Mouse (Mus musculus): ENCODE results near the gene Rpl10. TPM values are rescaled to one million over a fixed set of nuclear protein-coding genes. Genes with fewer than 3 reads are reported as not detected.

The Rpl10 gene
- polyA plus RNA-seq (2012; rRNA removed), result 1,738 and 1,782 TPM in 2 replicates

GRCm38 (mm10) chrX:74270062-74270901, at the start of gene Rpl10:
Gene Rpl10 (plus strand): TSS chrX:74270812.

GRCm38 (mm10) chrX:74249615-74250014, 21.0 kb upstream of the Rpl10 start, which contains the start of gene Flna:
Gene Flna (minus strand): TSS chrX:74249820.

GRCm38 (mm10) chrX:74254153-74254887, 16.3 kb upstream of the Rpl10 start, which contains the start of gene Emd:
Gene Emd (plus strand): TSS chrX:74254687.

GRCm38 (mm10) chrX:74281732-74282394, 11.3 kb downstream of the Rpl10 start, which contains the start of the genes Taz and Dnase1l1:
Gene Taz (plus strand): TSS chrX:74281912.
Gene Dnase1l1 (minus strand): TSS chrX:74282337.

GRCm38 (mm10) chrX:74296538-74297448, 26.2 kb downstream of the Rpl10 start, which contains the start of gene Atp6ap1:
Gene Atp6ap1 (plus strand): TSS chrX:74297097.

GRCm38 (mm10) chrX:74304867-74305700, 34.5 kb downstream of the Rpl10 start, which contains the start of gene Gdi1:
Gene Gdi1 (plus strand): TSS chrX:74304998.

GRCm38 (mm10) chrX:74312540-74313464, 42.2 kb downstream of the Rpl10 start, which contains the start of gene Fam50a:
Gene Fam50a (plus strand): TSS chrX:74313033.

Other genes with a start within 250 kb of the Rpl10 start
- 64.0 and 65.2 TPM in 2 replicates for gene Irak1, start 246.9 kb upstream of the Rpl10 start, polyA plus RNA-seq (2012; rRNA removed)
- 0.06 TPM in 1 of 2 replicates, not detected in the other for gene Opn1mw, start 143.3 kb upstream of the Rpl10 start, polyA plus RNA-seq (2012; rRNA removed)
- gene Mecp2, start 135.4 kb upstream of the Rpl10 start, polyA plus RNA-seq (2012; rRNA removed), result 26.2 and 26.9 TPM in 2 replicates
- gene Tex28, start 103.0 kb upstream of the Rpl10 start, polyA plus RNA-seq (2012; rRNA removed), result not detected in 2 replicates
- gene Tktl1, start 93.6 kb upstream of the Rpl10 start, polyA plus RNA-seq (2012; rRNA removed), result not detected in 2 replicates
- 492 and 527 TPM in 2 replicates for gene Flna, start 21.0 kb upstream of the Rpl10 start, polyA plus RNA-seq (2012; rRNA removed)
- gene Emd, start 16.1 kb upstream of the Rpl10 start, polyA plus RNA-seq (2012; rRNA removed), result 66.2 and 73.5 TPM in 2 replicates
- 90.8 and 91.9 TPM in 2 replicates for gene Taz, start 11.1 kb downstream of the Rpl10 start, polyA plus RNA-seq (2012; rRNA removed)
- gene Dnase1l1, start 11.5 kb downstream of the Rpl10 start, polyA plus RNA-seq (2012; rRNA removed), result 5.3 and 5.5 TPM in 2 replicates
- gene Atp6ap1, start 26.3 kb downstream of the Rpl10 start, polyA plus RNA-seq (2012; rRNA removed), result 420 and 430 TPM in 2 replicates
- 1,224 and 1,398 TPM in 2 replicates for gene Gdi1, start 34.2 kb downstream of the Rpl10 start, polyA plus RNA-seq (2012; rRNA removed)
- 49.5 and 51.9 TPM in 2 replicates for gene Fam50a, start 42.2 kb downstream of the Rpl10 start, polyA plus RNA-seq (2012; rRNA removed)
- gene Plxna3, start 58.3 kb downstream of the Rpl10 start, polyA plus RNA-seq (2012; rRNA removed), result 250 and 260 TPM in 2 replicates
- gene Lage3, start 82.8 kb downstream of the Rpl10 start, polyA plus RNA-seq (2012; rRNA removed), result 77.0 and 82.1 TPM in 2 replicates
- gene Ubl4a, start 102.4 kb downstream of the Rpl10 start, polyA plus RNA-seq (2012; rRNA removed), result 61.5 and 64.5 TPM in 2 replicates
- 6.4 and 6.6 TPM in 2 replicates for gene Slc10a3, start 102.5 kb downstream of the Rpl10 start, polyA plus RNA-seq (2012; rRNA removed)
- gene Fam3a, start 122.5 kb downstream of the Rpl10 start, polyA plus RNA-seq (2012; rRNA removed), result 30.3 and 32.6 TPM in 2 replicates
- gene Ikbkg, start 122.5 kb downstream of the Rpl10 start, polyA plus RNA-seq (2012; rRNA removed), result 15.4 and 16.3 TPM in 2 replicates
- 45.8 and 47.6 TPM in 2 replicates for gene G6pdx, start 158.4 kb downstream of the Rpl10 start, polyA plus RNA-seq (2012; rRNA removed)
- not detected in 2 replicates for gene Gm6880, start 210.6 kb downstream of the Rpl10 start, polyA plus RNA-seq (2012; rRNA removed)

Data from central nervous system, embryonic 18 days (tissue).